Comparison of ENCODE assay signal across 9 mouse cellular contexts in genomic region chr8:12486331-12487061, GRCm38 (mm10).
DNase-seq lines count a peak whose midpoint lies in the region; ATAC-seq lines count a peak whose summit lies in the region.
"Had no signal": no experiment of that assay in that cellular context is flagged by ENCODE, and none has a peak within 500 bp of the region (broad histone marks: within the 10 kb centered on the region; RNA-seq: fewer than 3 reads in every experiment).

No protein-coding gene starts in this region.

- peak; percentile 8 for DNase-seq in neural tube, embryonic 11.5 days (ENCODE audit: low spot score)
- DNase-seq in neural tube, embryonic 10.5 days (ENCODE audit: extremely low spot score, low spot score) = no peak
- peak; percentile 66 to 72 for DNase-seq in frontal cortex, adult 2 months (ENCODE audit: extremely low spot score in 1 of 2, low spot score in 1 of 2)
- DNase-seq in left cerebral cortex, adult 9 months (ENCODE audit: low spot score in 2 of 2) = peak; percentile 52 to 73
- peak; percentile 49 to 64 for DNase-seq in right cerebral cortex, adult 2 months (ENCODE audit: low spot score in 2 of 2)

- no peak overlapping the region for H3K27ac ChIP-seq in neural tube, embryonic 11.5 days (ENCODE audit: low read depth, low read length)
- H3K27ac ChIP-seq in intestine, embryonic 16.5 days (ENCODE audit: low read length) = no peak overlapping the region
- no peak overlapping the region for H3K27ac ChIP-seq in liver, embryonic 12.5 days

- H3K4me1 ChIP-seq in neural tube, embryonic 11.5 days (ENCODE audit: control insufficient read depth, insufficient read depth, low read length) = peaks cover 12% of the 10 kb centered on the region
- H3K4me1 ChIP-seq in intestine, embryonic 16.5 days (ENCODE audit: control insufficient read depth, insufficient read depth, low read length) = 0 out of 2 replicates have a peak, but pooled peaks cover 4% of the 10 kb centered on the region
- no peaks in the 10 kb centered on the region for H3K4me1 ChIP-seq in liver, embryonic 12.5 days

- H3K9ac ChIP-seq in neural tube, embryonic 11.5 days (ENCODE audit: low read length) = no peak overlapping the region
- no peak overlapping the region for H3K9ac ChIP-seq in intestine, embryonic 16.5 days (ENCODE audit: low read depth, low read length)
- no peak overlapping the region for H3K9ac ChIP-seq in liver, embryonic 12.5 days

- 0 out of 2 replicates have a peak, but pooled peaks cover 2% of the 10 kb centered on the region for H3K27me3 ChIP-seq in neural tube, embryonic 11.5 days (ENCODE audit: control insufficient read depth, insufficient read depth, low read length)
- H3K27me3 ChIP-seq in intestine, embryonic 16.5 days (replicated peaks; ENCODE audit: control insufficient read depth, insufficient read depth, low read length) = 0 out of 2 replicates have a peak, but pooled peaks cover 2% of the 10 kb centered on the region
- H3K27me3 ChIP-seq in liver, embryonic 12.5 days (replicated peaks) = peaks cover 28% of the 10 kb centered on the region

- no peaks in the 10 kb centered on the region; the same call in 1 of the 2 replicates for H3K36me3 ChIP-seq in neural tube, embryonic 11.5 days (ENCODE audit: control insufficient read depth, insufficient read depth, low read length)
- no peaks in the 10 kb centered on the region for H3K36me3 ChIP-seq in intestine, embryonic 16.5 days (ENCODE audit: control insufficient read depth, insufficient read depth, low read length)
- H3K36me3 ChIP-seq in liver, embryonic 12.5 days = no peaks in the 10 kb centered on the region

- H3K4me2 ChIP-seq in neural tube, embryonic 11.5 days (ENCODE audit: low read depth) = no peak overlapping the region
- no peak overlapping the region for H3K4me2 ChIP-seq in intestine, embryonic 16.5 days (ENCODE audit: low read depth, low read length)
- no peak overlapping the region for H3K4me2 ChIP-seq in liver, embryonic 12.5 days

- 63% methylated on average over 22 of the region's 22 CpGs for WGBS in neural tube, embryonic 11.5 days
- whole genome bisulfite sequencing in intestine, embryonic 16.5 days = 56% methylated on average over 22 of the region's 22 CpGs
- WGBS in liver, embryonic 12.5 days (ENCODE audit: insufficient replicate concordance) = 67% methylated on average over 22 of the region's 22 CpGs

- no peak overlapping the region for H3K4me3 ChIP-seq in neural tube, embryonic 11.5 days (ENCODE audit: low read depth, low read length)
- no peak overlapping the region for H3K4me3 ChIP-seq in intestine, embryonic 16.5 days (ENCODE audit: low read length)
- H3K4me3 ChIP-seq in liver, embryonic 12.5 days = no peak overlapping the region

- H3K9me3 ChIP-seq in neural tube, embryonic 11.5 days (ENCODE audit: control insufficient read depth, low read length) = no peaks in the 10 kb centered on the region
- no peaks in the 10 kb centered on the region for H3K9me3 ChIP-seq in intestine, embryonic 16.5 days (ENCODE audit: control insufficient read depth, low read length)
- no peaks in the 10 kb centered on the region for H3K9me3 ChIP-seq in liver, embryonic 12.5 days (replicated peaks)

- no peak for ATAC-seq in neural tube, embryonic 11.5 days (ENCODE audit: insufficient read depth, low FRiP score, low TSS enrichment)
- ATAC-seq in intestine, embryonic 16.5 days = peak; percentile 52
- no peak for ATAC-seq in erythroblast, adult 5-6 weeks (replicated peaks; ENCODE audit: low FRiP score, poor library complexity, severe bottlenecking)
- no peak for ATAC-seq in liver, embryonic 12.5 days
- ATAC-seq: Patski had no signal
